Mouse (Mus musculus): ENCODE data around the gene Frat1. TPM values are rescaled to one million over a fixed set of nuclear protein-coding genes. Genes with fewer than 3 reads are reported as not detected.

Gene Frat1
- polyA plus RNA-seq (2015; fragmentation: Nextera tagmentation; extraction: Ambion mirVana) = 34.7 and 35.1 TPM in 2 replicates

- H3K36me3 ChIP-seq = no peaks in the 10 kb centered on the region
- ATAC-seq (replicated peaks) = peak; percentile 95
- H3K27me3 ChIP-seq = no peaks in the 10 kb centered on the region
- peak within 1 kb of the TSS; percentile 72 for H3K4me3 ChIP-seq
- peak within 1 kb of the TSS; percentile 84 for H3K4me2 ChIP-seq (replicated peaks)
- under 1% methylated on average over 39 of the region's 39 CpGs for WGBS
- H3K4me1 ChIP-seq = peaks cover 27% of the 10 kb centered on the region
- H3K27ac ChIP-seq (replicated peaks) = peak within 1 kb of the TSS; percentile 98
- no peaks in the 10 kb centered on the region for H3K9me3 ChIP-seq
- H3K9ac ChIP-seq (replicated peaks) = peak within 1 kb of the TSS; percentile 74
Measured at GRCm38 (mm10) chr19:41829381-41830105, at the start of gene Frat1. Gene Frat1, plus strand, starts transcription at chr19:41829970.

- H3K4me3 ChIP-seq = no peak overlapping the region
- H3K27ac ChIP-seq (replicated peaks) = no peak overlapping the region
- no peaks in the 10 kb centered on the region for H3K27me3 ChIP-seq
- no peak overlapping the region for H3K9ac ChIP-seq (replicated peaks)
- H3K36me3 ChIP-seq = peaks cover 8% of the 10 kb centered on the region; the same call in 1 of the 2 replicates
- 100% methylated on average over 1 of the region's 1 CpGs for WGBS
- no peaks in the 10 kb centered on the region for H3K4me1 ChIP-seq
- H3K4me2 ChIP-seq (replicated peaks) = no peak overlapping the region
- ATAC-seq (replicated peaks) = no peak
- H3K9me3 ChIP-seq = no peaks in the 10 kb centered on the region
Measured at GRCm38 (mm10) chr19:41786896-41787295, 42.9 kb upstream of the Frat1 start.

- WGBS = 73% methylated on average over 10 of the region's 10 CpGs
- Histone ChIP-seq H3K4me1 (no peaks in the 10 kb centered on the region), H3K4me3 (no peak overlapping the region), H3K9me3 (no peaks in the 10 kb centered on the region), H3K27ac (replicated peaks) (no peak overlapping the region), H3K27me3 (no peaks in the 10 kb centered on the region), H3K9ac (replicated peaks) (no peak overlapping the region), H3K4me2 (replicated peaks) (no peak overlapping the region), H3K36me3 (peaks cover 8% of the 10 kb centered on the region; the same call in 1 of the 2 replicates)
- no peak for ATAC-seq (replicated peaks)
Measured at GRCm38 (mm10) chr19:41789110-41789961, 40.4 kb upstream of the Frat1 start.

GRCm38 (mm10) chr19:41791384-41791783 is 38.4 kb upstream of the Frat1 start:
- H3K4me3 ChIP-seq = no peak overlapping the region
- no peak for ATAC-seq (replicated peaks)
- no peak overlapping the region for H3K9ac ChIP-seq (replicated peaks)
- no peaks in the 10 kb centered on the region for H3K27me3 ChIP-seq
- H3K9me3 ChIP-seq = no peaks in the 10 kb centered on the region
- H3K36me3 ChIP-seq = no peaks in the 10 kb centered on the region
- H3K4me2 ChIP-seq (replicated peaks) = no peak overlapping the region
- no peaks in the 10 kb centered on the region for H3K4me1 ChIP-seq
- H3K27ac ChIP-seq (replicated peaks) = no peak overlapping the region
- WGBS = 100% methylated on average over 2 of the region's 2 CpGs

GRCm38 (mm10) chr19:41792934-41793486 is 36.8 kb upstream of the Frat1 start:
- Histone ChIP-seq H3K4me1 (no peaks in the 10 kb centered on the region), H3K4me3 (no peak overlapping the region), H3K27me3 (no peaks in the 10 kb centered on the region), H3K9ac (replicated peaks) (no peak overlapping the region), H3K27ac (replicated peaks) (no peak overlapping the region), H3K36me3 (no peaks in the 10 kb centered on the region), H3K4me2 (replicated peaks) (no peak overlapping the region), H3K9me3 (no peaks in the 10 kb centered on the region)
- 88% methylated on average over 1 of the region's 1 CpGs for WGBS
- no peak for ATAC-seq (replicated peaks)

GRCm38 (mm10) chr19:41794017-41794416 is 35.8 kb upstream of the Frat1 start:
- Histone ChIP-seq H3K27me3 (no peaks in the 10 kb centered on the region), H3K4me3 (no peak overlapping the region), H3K9me3 (no peaks in the 10 kb centered on the region), H3K27ac (replicated peaks) (no peak overlapping the region), H3K4me2 (replicated peaks) (no peak overlapping the region), H3K9ac (replicated peaks) (no peak overlapping the region), H3K36me3 (no peaks in the 10 kb centered on the region), H3K4me1 (no peaks in the 10 kb centered on the region)
- ATAC-seq (replicated peaks) = no peak

- H3K27ac ChIP-seq (replicated peaks) = no peak overlapping the region
- H3K4me3 ChIP-seq = no peak overlapping the region
- H3K27me3 ChIP-seq = no peaks in the 10 kb centered on the region
- no peaks in the 10 kb centered on the region for H3K9me3 ChIP-seq
- no peak overlapping the region for H3K4me2 ChIP-seq (replicated peaks)
- H3K9ac ChIP-seq (replicated peaks) = no peak overlapping the region
- WGBS = 28% methylated on average over 6 of the region's 6 CpGs
- H3K36me3 ChIP-seq = no peaks in the 10 kb centered on the region
- peaks cover 2% of the 10 kb centered on the region for H3K4me1 ChIP-seq
- no peak for ATAC-seq (replicated peaks)
Measured at GRCm38 (mm10) chr19:41794901-41795300, 34.9 kb upstream of the Frat1 start.

GRCm38 (mm10) chr19:41796148-41796760 is 33.5 kb upstream of the Frat1 start:
- ATAC-seq (replicated peaks) = no peak
- H3K9me3 ChIP-seq = no peaks in the 10 kb centered on the region
- H3K4me1 ChIP-seq = peaks cover 15% of the 10 kb centered on the region
- H3K27ac ChIP-seq (replicated peaks) = no peak overlapping the region
- no peaks in the 10 kb centered on the region for H3K36me3 ChIP-seq
- no peak overlapping the region for H3K9ac ChIP-seq (replicated peaks)
- H3K4me3 ChIP-seq = no peak overlapping the region
- no peaks in the 10 kb centered on the region for H3K27me3 ChIP-seq
- 79% methylated on average over 3 of the region's 3 CpGs for WGBS
- H3K4me2 ChIP-seq (replicated peaks) = no peak overlapping the region

- no peak overlapping the region for H3K4me2 ChIP-seq (replicated peaks)
- peaks cover 16% of the 10 kb centered on the region for H3K4me1 ChIP-seq
- 77% methylated on average over 12 of the region's 12 CpGs for WGBS
- no peaks in the 10 kb centered on the region for H3K27me3 ChIP-seq
- no peak overlapping the region for H3K27ac ChIP-seq (replicated peaks)
- no peak for ATAC-seq (replicated peaks)
- H3K9ac ChIP-seq (replicated peaks) = no peak overlapping the region
- no peak overlapping the region for H3K4me3 ChIP-seq
- H3K9me3 ChIP-seq = no peaks in the 10 kb centered on the region
- H3K36me3 ChIP-seq = no peaks in the 10 kb centered on the region
Measured at GRCm38 (mm10) chr19:41796789-41797327, 32.9 kb upstream of the Frat1 start.

GRCm38 (mm10) chr19:41797536-41797935 is 32.2 kb upstream of the Frat1 start:
- no peak overlapping the region for H3K9ac ChIP-seq (replicated peaks)
- peaks cover 19% of the 10 kb centered on the region for H3K4me1 ChIP-seq
- WGBS = 84% methylated on average over 6 of the region's 6 CpGs
- H3K4me3 ChIP-seq = no peak overlapping the region
- ATAC-seq (replicated peaks) = no peak
- H3K27ac ChIP-seq (replicated peaks) = no peak overlapping the region
- H3K9me3 ChIP-seq = no peaks in the 10 kb centered on the region
- H3K27me3 ChIP-seq = no peaks in the 10 kb centered on the region
- no peaks in the 10 kb centered on the region for H3K36me3 ChIP-seq
- no peak overlapping the region for H3K4me2 ChIP-seq (replicated peaks)

- no peak overlapping the region for H3K27ac ChIP-seq (replicated peaks)
- 29% methylated on average over 6 of the region's 6 CpGs for WGBS
- H3K9me3 ChIP-seq = no peaks in the 10 kb centered on the region
- peak overlapping the region; percentile 61 for H3K4me2 ChIP-seq (replicated peaks)
- peaks cover 19% of the 10 kb centered on the region for H3K4me1 ChIP-seq
- no peak for ATAC-seq (replicated peaks)
- H3K36me3 ChIP-seq = no peaks in the 10 kb centered on the region
- H3K4me3 ChIP-seq = peak overlapping the region; percentile 76
- H3K27me3 ChIP-seq = no peaks in the 10 kb centered on the region
- H3K9ac ChIP-seq (replicated peaks) = peak overlapping the region; percentile 61; the same call in 1 of the 2 replicates
Measured at GRCm38 (mm10) chr19:41800451-41800850, 29.3 kb upstream of the Frat1 start.
